Comparison of ENCODE assay signal across 26 mouse cellular contexts in the genomic region with DNA sequence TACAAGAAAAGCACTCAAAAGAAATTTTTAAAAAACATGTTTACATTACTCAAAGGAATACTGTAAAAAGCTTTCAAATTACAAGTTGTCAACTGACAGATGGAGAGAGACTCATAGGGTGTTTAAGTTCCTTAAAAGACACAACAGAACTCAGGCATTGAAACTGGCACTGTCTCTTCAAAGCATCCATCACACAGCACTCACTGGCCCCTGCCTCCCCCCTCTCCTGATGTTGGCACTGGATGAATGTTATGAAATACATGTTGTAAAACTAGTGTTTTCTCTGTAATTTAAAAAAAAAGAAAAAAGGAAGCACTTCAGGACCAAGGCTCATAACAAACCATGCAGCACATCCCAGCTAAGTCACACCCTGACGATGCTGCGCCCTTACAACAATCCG.
A peak's percentile ranks its signal among the peaks of the same experiment; 100 is the strongest.
DNase-seq lines count a peak whose midpoint lies in the region; TF ChIP-seq lines count a peak whose summit lies in the region.
"Had no signal": no experiment of that assay in that cellular context is flagged by ENCODE, and none has a peak within 500 bp of the region (broad histone marks: within the 10 kb centered on the region; RNA-seq: fewer than 3 reads in every experiment).

No protein-coding gene starts in this region.

- no peak for TF ChIP-seq CTCF in lung, adult 2 months (IDR thresholded peaks at IDR 0.05; ENCODE audit: insufficient read depth, low read length)

- intact Hi-C loops in heart, postnatal 14 days (cut with DNase I): no loop called here

- peak; percentile 46 for DNase-seq in adrenal gland, adult 8-10 months
- DNase-seq in adrenal gland, postnatal 25 days: no peak
- DNase-seq in adipocyte (ENCODE audit: low spot score): peak; percentile 62
- no peak for DNase-seq in lung, adult 2 months
- DNase-seq in lung, postnatal 14 days: peak; percentile 46
- DNase-seq in layer of hippocampus, adult 9-10 months (ENCODE audit: low spot score): no peak
- no peak for DNase-seq in heart, postnatal 14 days
- no peak for DNase-seq in c-Kit-positive CD71-positive TER-119-positive erythroid progenitor cells, embryonic 14.5 days (ENCODE audit: low spot score)
- DNase-seq: cerebellum, adult 18-20 months; cerebellum, postnatal 14 days; embryo, embryonic 11 days; gastrocnemius, postnatal 25 days; heart, adult 2 months; kidney, adult 11 months; kidney, postnatal 36 days; left cerebral cortex, postnatal 4 days; thymus, postnatal 25 days had no signal

- TF ChIP-seq POLR2A in lung, adult 2 months (IDR thresholded peaks at IDR 0.05; ENCODE audit: borderline replicate concordance, extremely low read depth, low read depth, low read length): no peak

- peak overlapping the region; percentile 22 for H3K4me3 ChIP-seq in lung, adult 2 months (replicated peaks; ENCODE audit: extremely low read depth, low read depth, low read length)
- H3K4me3 ChIP-seq: embryonic facial prominence, embryonic 13.5 days; erythroblast, embryonic 14.5 days; heart, adult 2 months; heart, embryonic 13.5 days; hindbrain, embryonic 12.5 days; kidney, embryonic 15.5 days; limb, embryonic 15.5 days; midbrain, embryonic 13.5 days; neural tube, embryonic 12.5 days; stomach, embryonic 15.5 days had no signal

- WGBS in lung, adult 2 months: 67% methylated on average over 3 of the region's 3 CpGs

- peaks cover 8% of the 10 kb centered on the region for H3K4me1 ChIP-seq in lung, adult 2 months (ENCODE audit: control insufficient read depth, insufficient read depth, low read length)

Comparison
In these comparisons a context has a peak if more than half of its experiments do, and no peak if none do; other contexts are left out.
1. DNase-seq: peak in adrenal gland, adult 8-10 months (single experiment), adipocyte (single experiment) and lung, postnatal 14 days (single experiment); none in adrenal gland, postnatal 25 days (single experiment), lung, adult 2 months (single experiment), layer of hippocampus, adult 9-10 months (single experiment), heart, postnatal 14 days (0 of 2) and c-Kit-positive CD71-positive TER-119-positive erythroid progenitor cells, embryonic 14.5 days (single experiment).